Mouse (Mus musculus): ENCODE results near the gene Numbl.

DNA sequence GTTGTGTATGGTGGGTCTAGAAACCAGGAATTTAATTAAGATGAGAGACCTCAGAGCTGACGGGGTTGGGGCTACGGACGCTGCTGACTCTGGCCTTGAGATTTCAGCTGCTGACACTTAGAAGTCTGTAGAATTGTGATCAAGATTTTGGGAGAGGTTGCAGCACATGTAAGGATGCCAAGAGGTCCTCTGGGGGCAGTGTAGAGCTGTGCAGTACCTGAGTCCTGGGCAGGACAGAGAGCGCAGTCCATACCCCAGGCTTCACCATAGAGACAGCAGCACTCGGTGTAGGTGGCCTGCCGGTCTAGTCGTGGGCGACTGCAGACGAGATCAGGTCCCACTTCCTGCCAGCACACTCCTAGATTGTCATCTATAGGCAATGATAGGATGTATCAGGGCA lies 49.3 kb downstream of the Numbl start:
- peak; percentile 39 for TF ChIP-seq CTCF (conservative IDR thresholded peaks at IDR 0.05; ENCODE audit: low read length)
- TF ChIP-seq POU5F1 (IDR thresholded peaks at IDR 0.05; ENCODE audit: borderline replicate concordance, low read length), result no peak

Measured in E14TG2a.4 (cell line).